Mouse (Mus musculus) neutrophil, adult 5-6 weeks (primary cell): ENCODE results near the gene Cldn8. TPM values are rescaled to one million over a fixed set of nuclear protein-coding genes. Genes with fewer than 3 reads are reported as not detected.

Source experiments
- ATAC-seq: fragments of 151-379, 151-347 bp; 2 replicates; pipeline ENCODE4 v1.8.0; 2017; ENCODE audit warnings: mild to moderate bottlenecking, moderate TSS enrichment; ENCODE audit not compliant: insufficient number of reproducible peaks, poor library complexity, low FRiP score, severe bottlenecking; ENCODE audit errors: extremely low read depth
- total RNA-seq: library from RNA; stranded (forward); fragments of 200-1000 nt; gene quantifications from 2 replicates; pipeline ENCODE4 v1.2.3, GENCODE M21; 2017

The Cldn8 gene
- total RNA-seq: not detected in 2 replicates

DNA sequence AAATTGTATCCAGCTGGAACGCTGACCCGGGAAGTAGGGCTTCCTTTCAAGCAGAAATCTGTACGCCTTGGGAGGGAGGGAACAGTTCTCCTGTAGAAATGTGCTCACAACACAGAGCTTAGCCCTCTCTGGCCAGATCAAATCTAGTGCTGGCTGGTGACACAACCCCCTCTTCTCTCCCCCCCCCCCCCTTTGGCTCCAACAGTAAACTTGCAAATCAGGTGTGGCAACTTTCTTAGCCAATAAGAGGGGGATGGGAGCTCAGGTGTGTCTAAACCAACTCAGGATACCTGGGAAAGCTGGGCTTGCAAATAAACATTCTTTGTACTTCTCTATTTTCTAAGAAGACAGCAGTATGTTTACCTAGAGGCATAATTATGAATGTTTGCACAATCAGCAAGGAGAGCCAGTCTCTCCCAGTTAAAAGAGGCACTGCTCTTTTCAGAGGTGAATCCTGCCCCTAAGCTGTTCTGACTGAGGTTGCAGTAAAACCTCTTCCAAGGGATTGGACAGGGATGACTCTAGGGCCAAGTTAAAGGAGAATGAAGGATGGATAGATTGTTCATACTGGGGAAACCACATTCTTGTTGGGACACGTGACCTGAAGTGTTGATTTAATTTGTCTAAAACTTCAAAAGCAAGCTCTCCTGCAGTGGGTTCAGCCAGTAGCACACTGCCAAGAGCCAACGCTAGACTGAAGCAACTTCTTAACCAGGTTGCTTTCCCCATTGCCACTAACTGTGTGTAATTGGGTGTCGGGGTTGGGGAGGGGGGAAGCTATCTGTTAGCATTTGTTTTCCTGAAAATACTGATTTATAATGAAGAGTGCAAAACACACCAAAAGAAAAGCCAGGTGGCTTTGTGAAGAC is at the start of gene Cldn8:
Gene Cldn8 (minus strand): TSS at position 139 of the 869 bp plus-strand sequence.
- ATAC-seq: no peak

DNA sequence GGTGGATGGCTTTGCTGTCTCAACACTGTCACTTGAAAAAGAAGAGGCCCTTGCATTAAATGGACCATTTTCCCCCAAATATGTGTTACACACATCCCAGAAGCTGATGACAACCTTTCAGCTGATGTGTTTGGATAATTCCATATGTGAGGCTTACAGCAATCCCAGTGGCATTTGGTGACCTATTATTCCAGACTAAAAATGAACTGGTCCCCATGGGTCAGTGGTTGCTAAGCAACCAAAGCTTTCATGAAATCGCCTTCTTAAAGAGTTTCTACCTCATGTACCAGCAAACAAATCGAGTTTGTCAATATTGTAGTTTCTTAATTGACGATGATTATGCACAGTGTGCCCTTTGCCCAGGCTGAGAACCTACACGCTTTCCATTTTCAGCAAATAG is 49.7 kb upstream of the Cldn8 start:
- no peak for ATAC-seq

DNA sequence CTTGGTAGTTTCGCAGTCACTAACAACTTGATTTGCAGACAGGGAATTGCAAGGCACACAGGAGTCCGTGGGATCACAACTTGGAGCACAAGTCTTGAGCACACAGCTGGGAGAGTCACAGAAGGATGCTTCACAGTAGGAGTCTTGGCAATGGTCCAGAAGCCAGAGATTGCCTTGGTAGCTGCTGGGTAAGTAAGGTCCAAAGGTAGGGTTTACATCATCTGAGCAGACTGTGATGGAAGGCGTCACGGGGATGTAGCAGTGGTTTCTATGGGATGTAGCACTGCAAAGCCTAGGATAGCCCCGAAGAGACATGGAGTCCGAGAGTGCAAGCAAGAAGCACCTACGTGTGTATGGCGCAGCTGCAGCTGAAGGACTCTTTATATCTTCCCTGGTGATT is 48.9 kb upstream of the Cldn8 start, which contains the start of gene Krtap24-1:
Gene Krtap24-1 (minus strand): TSS at position 358 of the 400 bp plus-strand sequence.
- ATAC-seq: no peak

DNA sequence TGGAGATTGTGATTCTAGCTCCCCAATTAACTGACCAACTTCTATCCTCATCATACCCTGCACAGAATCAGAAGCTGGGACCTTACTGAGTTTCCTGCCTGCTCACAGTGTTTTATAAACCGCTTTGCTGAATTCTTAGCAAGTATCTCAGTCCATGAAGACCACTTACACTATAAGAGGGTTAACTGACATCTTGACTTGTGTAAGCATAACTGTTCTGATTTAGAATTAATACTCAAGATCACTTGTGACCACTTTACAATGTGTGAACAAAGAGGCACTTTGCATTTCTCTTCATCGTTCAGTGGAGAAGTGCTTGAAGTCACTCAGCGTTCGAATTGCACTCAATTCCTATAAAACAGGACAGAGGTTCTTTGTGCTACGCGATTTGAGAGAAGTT is 41.6 kb upstream of the Cldn8 start:
- ATAC-seq: no peak

DNA sequence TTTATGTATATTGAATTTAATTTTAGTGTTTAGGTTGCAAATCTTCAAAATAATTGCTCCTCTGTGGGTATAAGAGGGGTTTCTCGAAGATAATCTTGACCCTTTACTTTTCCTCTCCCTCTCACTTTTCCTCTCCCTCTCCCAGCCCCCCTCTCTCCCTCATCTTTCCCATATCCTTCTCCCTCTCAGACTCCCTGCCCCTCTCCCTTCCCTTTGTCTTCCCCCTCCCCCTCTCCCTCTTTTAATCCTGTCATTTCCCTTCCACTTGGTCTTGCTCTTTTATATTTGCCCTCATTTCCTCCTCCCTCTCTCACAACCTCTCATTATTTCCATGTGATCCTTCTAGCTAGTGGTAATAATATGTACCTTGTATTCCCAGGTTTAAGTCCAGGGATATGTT is 39.5 kb upstream of the Cldn8 start:
- ATAC-seq: no peak

DNA sequence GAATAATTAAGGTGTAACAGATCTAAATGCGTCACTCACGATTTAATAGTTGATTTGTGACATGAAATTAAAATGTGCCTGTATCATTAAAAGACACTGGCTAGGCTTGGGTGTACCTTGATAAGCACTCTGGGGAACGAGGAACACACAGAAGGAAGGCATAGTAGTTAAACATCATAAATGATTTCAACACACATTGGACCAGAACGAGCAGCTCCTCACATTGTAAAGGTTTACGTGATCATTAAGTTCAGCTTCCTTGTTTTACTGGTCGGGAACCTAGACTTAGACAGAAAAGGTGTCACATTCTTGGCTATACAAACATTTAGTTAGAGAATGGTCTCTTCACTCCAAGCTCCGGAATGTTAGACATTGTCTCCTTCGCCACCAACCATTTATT is 37.3 kb upstream of the Cldn8 start:
- ATAC-seq: no peak

DNA sequence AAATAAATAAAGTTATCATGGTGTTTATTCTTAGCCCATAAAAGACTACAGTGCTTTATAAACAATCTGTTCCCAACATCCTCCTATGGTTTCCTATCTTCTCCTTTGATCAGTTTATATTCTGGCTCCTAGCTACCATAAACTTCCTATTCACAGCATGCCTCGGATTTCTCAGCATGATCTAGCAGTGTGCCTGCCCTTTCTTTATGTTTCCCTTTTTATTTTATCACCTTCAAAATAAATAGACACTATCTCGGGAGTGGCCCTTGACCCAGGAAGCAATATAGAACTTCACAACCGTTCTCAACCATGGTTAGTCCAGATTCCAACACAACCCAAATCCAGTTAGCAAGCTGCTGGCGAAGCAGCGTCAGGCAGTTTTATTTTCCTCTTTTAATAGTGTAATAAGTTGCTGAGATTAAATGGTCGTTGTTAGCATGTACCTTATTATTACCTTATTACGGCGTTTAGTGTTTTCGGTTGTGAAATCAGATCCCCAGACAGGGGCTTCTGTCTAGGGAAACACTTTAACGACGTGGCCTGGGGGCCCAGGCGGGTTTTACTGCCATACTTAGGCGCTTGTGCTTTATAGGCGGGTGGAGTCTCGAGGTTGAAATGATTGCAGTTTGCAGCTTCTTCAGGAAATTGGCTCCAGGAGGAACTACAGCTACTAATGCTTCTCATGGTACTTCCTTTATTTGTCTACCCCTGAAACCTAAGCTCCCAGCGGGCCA is 36.7 kb upstream of the Cldn8 start:
- ATAC-seq: no peak

DNA sequence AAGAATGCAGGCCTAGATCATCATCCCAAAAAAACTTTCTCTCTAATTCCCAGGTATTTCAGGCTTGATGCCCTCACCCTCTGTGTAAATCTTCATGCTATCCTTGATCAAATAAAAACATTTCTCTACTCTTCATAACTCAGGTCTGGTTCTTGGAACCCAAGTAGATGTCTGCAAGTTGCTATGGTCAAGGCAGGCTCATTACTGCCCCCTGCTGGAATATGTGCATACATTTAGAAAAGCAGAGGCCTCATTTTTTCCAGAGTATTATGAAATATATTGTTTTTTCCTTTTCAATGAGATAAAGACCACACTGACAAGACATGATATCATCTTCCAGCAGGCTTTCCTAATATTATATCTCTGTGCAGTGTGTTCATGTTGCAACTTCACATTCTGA is 29.8 kb upstream of the Cldn8 start:
- no peak for ATAC-seq

DNA sequence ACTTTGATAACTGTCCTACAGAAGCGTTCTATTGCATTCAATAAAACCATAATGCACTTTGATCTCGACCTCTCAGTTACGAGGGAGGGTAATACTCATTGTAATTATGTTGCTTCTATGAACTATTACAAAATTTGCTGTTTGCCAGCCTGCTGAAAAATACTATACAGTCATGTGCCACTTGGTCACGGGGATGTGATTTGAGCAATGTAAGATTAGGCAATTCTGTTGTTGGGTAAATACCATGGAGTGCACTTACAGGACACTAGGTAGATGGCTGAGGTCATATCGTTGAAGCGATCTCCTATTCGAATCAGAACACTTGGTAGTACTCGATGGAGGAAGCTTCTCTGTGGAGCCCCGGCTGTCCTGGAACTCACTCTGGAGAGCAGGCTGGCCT is 20.4 kb upstream of the Cldn8 start:
- ATAC-seq: no peak

DNA sequence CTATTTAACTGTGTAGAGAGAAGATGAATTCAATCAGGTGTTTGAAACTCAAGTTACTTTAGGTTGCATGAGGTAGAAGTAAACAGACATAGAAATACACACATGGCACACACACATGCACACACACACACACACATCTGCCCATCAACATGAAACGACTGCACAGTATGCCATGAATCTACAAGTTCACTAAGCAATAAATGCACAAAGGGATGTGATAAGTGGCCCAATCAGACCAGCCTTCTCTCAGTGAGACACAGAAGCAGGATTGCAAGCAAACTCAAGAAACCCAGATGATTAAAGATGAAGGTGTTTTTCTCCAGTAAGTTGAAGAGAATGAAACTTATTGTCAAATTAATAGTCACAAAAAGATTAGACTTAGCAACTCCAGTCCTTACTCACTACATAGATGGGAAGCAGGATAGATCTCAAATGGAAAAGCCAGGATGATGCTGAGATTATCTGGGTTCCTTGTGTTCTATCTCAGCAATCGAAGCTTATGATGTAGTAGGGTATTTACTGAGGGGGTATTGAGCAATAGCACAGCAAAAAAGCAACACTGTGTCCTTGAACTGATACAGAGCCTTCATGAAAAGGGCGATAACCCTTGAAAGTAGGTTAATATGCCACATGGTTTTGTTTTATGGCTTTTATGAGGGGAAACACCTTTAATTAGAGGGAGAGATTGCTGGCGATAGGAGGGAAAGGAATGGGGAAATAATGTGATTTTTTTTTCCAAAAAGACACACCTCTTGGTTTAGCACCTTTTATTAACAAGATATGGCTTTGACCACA is 13.1 kb upstream of the Cldn8 start:
- ATAC-seq: no peak

DNA sequence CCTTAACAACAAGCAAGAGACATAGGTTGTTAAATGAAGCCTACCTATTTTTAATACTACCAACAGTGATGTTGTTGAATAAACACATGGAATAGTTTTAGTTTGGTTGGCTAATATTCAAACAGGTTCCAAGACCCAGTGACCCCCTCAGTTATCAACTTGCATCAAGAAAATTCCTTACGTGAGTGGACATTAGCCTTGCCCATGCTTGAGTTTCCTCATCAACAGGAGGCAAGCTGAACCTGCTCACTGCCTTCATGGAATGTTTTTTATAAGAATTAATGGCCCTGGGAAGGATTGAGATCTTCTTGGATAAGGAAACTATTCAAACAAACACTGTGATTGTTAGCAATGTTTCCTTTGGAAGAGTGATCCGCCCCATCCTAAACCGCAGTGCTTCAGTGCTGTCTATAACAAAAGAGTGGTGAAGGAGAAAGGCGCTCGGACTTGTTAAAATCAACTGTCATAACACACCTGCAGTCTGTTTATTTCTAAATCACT is 10.0 kb upstream of the Cldn8 start:
- ATAC-seq: no peak

DNA sequence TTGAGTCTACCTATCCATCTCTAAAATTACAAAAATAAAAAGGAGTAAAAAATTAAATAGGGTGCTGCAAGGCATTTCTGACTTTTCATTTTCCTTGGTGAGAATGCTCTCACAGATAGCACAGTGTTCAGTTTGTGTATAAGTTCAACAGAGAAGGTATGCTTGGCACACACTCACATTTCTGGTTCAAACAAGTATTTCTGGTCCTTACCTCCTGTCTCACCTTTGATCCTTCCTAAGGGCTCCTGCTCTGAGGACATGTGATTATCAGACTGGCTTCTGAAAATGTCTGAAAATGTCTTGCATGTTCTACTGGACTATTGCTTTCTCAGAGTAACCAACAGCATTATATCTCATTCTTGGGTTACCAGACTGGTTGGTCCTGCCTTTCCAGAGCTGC is 7.2 kb upstream of the Cldn8 start:
- no peak for ATAC-seq

DNA sequence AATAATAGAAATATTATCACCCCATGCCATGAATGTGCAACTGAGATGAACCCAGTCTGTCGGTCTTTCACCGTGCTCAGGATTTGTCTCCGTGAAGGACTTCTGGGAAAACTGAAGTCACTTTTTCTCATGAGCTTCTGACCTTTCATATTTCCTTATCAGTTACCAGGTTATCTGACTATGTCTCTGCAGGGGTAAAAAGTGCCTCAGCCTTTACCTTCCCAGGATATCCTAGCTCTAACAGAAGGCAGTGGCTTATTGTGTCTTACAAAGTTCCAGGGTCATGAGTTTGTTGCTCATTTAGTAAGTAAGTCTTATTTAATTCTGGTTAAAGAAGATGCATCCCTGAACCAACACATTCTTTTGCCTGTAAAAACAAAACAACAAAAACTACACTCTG is 6.7 kb upstream of the Cldn8 start:
- ATAC-seq: no peak

DNA sequence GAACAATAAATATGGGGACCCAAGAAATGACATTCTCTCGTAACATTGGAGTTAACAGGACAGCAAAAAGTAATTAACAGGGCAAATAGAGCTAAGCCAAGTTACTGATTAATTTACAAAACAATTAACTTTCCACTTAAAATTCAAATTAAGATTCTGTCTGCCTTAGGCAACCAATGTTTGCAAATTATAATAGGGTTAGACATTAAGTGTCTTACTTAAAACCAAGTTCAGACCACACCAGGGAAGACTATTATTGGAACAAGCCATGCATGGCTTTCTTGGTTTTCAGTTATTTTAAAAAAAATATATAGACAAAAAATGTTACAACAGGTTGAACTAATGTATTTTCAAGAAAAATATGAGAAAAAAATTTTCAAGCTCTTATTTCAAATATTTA is 6.1 kb upstream of the Cldn8 start:
- no peak for ATAC-seq

DNA sequence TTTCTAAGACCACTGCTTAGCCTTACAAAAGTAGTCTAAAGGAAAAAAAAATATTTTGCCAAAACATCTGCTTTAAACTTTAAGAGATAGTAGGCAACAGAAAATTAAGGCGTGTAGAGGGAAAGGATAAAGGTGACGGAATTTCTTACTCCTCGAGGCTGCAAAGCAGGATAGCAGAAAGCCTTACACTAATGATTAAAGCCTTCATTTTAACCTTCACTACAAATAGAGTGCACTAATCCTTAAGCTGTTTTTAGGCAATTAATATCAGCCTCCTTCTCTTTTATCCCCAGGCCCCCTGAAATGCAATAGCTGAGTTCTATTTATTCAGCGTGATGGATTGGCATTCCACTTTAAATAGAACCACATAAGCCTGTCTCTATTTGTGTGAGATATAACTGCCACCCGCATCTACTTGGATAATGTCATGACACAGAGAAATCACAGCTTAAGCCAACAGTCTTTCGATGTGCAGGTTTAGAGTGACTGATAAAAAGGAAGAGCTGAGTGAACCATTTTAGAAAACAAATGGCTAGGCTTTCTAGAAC is 1.3 kb downstream of the Cldn8 start:
- no peak for ATAC-seq

DNA sequence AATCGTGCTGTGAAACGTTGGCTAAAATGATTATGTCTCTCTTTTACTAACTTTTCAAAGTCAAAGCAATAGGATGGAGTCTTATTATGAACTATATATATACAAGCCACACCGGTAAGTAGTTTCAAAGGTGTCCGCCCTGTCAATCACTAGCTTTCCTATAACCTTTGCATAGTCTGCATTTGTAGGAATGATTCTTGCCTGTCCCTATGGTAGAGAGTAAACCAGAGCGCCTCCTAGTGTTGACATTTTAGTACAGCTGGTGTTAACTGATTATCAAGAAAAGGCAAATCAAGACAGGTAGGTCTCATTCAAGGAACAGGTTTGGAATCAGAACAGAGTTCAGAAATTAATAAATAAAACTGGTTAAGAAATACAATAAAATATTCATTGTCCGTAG is 20.5 kb downstream of the Cldn8 start:
- no peak for ATAC-seq

DNA sequence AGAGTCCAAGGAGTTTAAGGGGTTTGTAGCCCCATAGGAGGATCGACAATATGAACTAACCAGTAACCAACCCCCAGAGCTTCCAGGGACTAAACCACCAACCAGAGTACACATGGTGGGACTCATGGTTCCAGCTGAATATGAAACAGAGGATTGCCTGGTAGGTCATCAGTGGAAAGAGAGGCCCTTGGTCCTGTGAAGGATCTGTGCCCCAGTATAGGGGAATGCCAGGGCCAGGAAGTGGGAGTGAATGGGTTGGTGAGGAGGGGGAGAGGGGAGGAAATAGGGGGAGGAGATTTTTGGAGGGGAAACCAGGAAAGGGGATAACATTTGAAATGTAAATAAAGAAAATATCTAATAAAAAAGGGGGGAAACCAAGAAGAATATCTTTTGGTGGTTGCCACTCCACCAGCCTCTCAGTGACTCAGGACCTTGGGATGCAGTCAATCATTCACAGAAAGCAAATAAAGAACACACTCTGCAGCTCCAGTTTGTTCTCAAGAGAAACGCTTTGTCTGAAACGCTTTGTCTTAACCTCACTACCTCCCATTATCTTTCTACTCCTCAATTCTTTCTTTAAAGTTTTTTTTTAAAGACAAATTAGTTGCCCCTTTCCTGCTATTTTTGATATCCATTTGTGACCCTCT is 23.0 kb downstream of the Cldn8 start:
- ATAC-seq: no peak

DNA sequence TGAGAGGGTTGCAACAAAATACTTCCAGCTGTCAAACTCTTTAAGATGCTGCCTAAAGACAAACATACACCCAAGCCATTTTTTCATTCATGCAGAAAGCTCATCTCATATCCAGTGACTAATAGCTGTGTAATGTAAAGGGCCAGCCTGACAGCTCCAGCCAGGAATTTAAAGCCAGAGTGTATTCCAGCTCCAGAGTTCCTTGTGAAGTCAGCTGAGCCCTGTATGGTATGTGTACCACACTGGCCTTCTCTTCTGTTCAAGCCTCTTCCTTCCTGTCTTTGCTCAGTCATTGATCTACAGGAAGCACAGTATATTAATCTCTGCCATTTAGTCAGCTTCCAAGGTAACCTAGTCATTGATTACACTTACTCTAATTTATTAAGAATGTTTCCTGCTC is 51.6 kb downstream of the Cldn8 start:
- ATAC-seq: no peak
